Mouse (Mus musculus) small intestine, adult 2 months (tissue): ENCODE results near the gene Snd1.

Experiments
- CTCF ChIP-seq: fragments of 200-500 bp; IDR thresholded peaks from 2 replicates; pipeline ENCODE4 v1.5.1; 2012; ENCODE audit warnings: low read depth, mild to moderate bottlenecking, control low read depth, inconsistent platforms, low read length, moderate library complexity, mixed read lengths; ENCODE audit not compliant: insufficient replicate concordance, insufficient read length; ENCODE audit errors: extremely low read depth
- POLR2A ChIP-seq: fragments of 200-500 bp; IDR thresholded peaks from 2 replicates; pipeline ENCODE4 v1.6.1; 2012; ENCODE audit warnings: low read depth, mild to moderate bottlenecking, control low read depth, inconsistent platforms, low read length, moderate library complexity

DNA sequence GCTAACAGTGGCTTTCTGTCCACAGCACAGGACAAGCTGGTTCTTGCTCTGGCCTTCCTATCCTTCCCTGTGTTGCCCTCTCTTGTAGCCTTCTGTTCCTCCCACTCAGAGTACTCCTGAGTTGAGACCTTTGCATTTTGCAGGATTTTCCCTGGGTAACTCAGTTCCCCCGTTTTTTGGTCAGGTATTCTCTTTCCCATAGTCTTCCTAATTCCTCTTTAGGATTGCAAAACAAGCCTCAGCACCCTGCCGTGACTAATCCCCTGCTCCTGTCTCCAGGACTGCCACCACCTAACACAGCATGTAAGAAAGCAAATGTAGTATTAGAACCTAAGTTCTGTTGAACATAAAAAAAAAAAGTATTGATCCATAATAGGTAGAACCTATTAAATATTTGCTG lies 296.4 kb downstream of the Snd1 start:
- TF ChIP-seq POLR2A (no peak), CTCF (no peak)
